Mouse (Mus musculus) stomach, embryonic 14.5 days (tissue): ENCODE measurements at regions not wholly inside any gene's neighbourhood (a gene's known extent, or its start where the extent isn't known, plus 50 kb on each side); places are given as distances from the start of the nearest gene placed in this dataset.

Experiments
- ATAC-seq: fragments of 200-750 bp; cut with Nextera tagmentation; 2 replicates; pipeline ENCODE4 v1.8.0; 2017; ENCODE audit warnings: low read depth, moderate TSS enrichment; ENCODE audit not compliant: insufficient number of reproducible peaks, insufficient read depth, low FRiP score
- H3K27ac ChIP-seq: fragments of 300-500 bp; sonication (generic); 2 replicates; pipeline ENCODE4 v1.5.1; 2014; ENCODE audit warnings: mild to moderate bottlenecking, low read length, moderate library complexity, mixed read lengths
- H3K27me3 ChIP-seq: fragments of 300-500 bp; sonication (generic); 2 replicates; pipeline ENCODE4 v1.6.1; 2014; ENCODE audit warnings: low read length, control low read depth, mixed read lengths; ENCODE audit not compliant: control insufficient read depth, insufficient read depth
- H3K36me3 ChIP-seq: fragments of 300-500 bp; sonication (generic); 2 replicates; pipeline ENCODE4 v1.6.1; 2014; ENCODE audit warnings: mild to moderate bottlenecking, control low read depth, low read length, moderate library complexity, mixed read lengths; ENCODE audit not compliant: control insufficient read depth, insufficient read depth
- H3K4me1 ChIP-seq: fragments of 300-500 bp; sonication (generic); 2 replicates; pipeline ENCODE4 v1.6.1; 2014; ENCODE audit warnings: low read length, control low read depth, mixed read lengths; ENCODE audit not compliant: control insufficient read depth, insufficient read depth
- H3K4me2 ChIP-seq: fragments of 300-500 bp; sonication (generic); replicated peaks from 2 replicates; pipeline ENCODE4 v1.6.1; 2014; ENCODE audit warnings: low read depth, low read length, control low read depth
- H3K4me3 ChIP-seq: fragments of 300-500 bp; sonication (generic); 2 replicates; pipeline ENCODE4 v1.5.1; 2014; ENCODE audit warnings: low read depth, low read length, control low read depth
- H3K9ac ChIP-seq: fragments of 300-500 bp; sonication (generic); replicated peaks from 2 replicates; pipeline ENCODE4 v1.6.1; 2014; ENCODE audit warnings: low read depth, mild to moderate bottlenecking, control low read depth, low read length, moderate library complexity, mixed read lengths
- H3K9me3 ChIP-seq: fragments of 300-500 bp; sonication (generic); 2 replicates; pipeline ENCODE4 v1.6.1; 2016; ENCODE audit warnings: low read depth, low read length, control low read depth; ENCODE audit not compliant: control insufficient read depth
- WGBS: fragments of 180-500 bp; shearing (Covaris S2); extraction: QIAGEN DNeasy Blood & Tissue Kit; methylation state at CpG from one replicate; pipeline ENCODE4 v1.1.7; 2014; 5-methylcytosine and 5-hydroxymethylcytosine counted together

DNA sequence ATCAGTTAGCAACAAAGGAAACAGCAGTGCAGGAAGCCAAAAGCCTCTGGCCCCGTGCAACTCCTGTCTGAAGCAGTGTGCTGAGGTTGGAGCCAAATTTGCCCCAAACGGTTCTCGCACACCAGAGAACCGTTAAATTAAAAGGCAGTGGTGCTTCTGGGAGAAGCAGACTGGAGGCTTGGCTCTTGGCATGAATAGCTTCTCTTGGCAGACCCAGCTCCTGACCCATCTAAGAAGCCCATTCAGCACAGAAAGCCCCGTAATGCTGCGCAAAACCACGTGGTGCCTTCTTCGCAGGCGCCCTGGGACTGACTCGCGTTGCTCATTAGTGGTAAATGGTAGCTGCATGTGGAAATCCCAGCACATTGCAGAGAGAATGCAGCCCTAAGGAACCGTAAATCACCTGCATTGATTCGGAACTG is 340.2 kb upstream of the Slc24a2 start:
- Histone ChIP-seq H3K9me3 (no peaks in the 10 kb centered on the region), H3K4me1 (no peaks in the 10 kb centered on the region), H3K27me3 (no peaks in the 10 kb centered on the region), H3K27ac (no peak overlapping the region), H3K36me3 (no peaks in the 10 kb centered on the region), H3K9ac (no peak overlapping the region), H3K4me3 (no peak overlapping the region), H3K4me2 (no peak overlapping the region)
- ATAC-seq: no peak
- WGBS: 72% methylated on average over 13 of the region's 13 CpGs

DNA sequence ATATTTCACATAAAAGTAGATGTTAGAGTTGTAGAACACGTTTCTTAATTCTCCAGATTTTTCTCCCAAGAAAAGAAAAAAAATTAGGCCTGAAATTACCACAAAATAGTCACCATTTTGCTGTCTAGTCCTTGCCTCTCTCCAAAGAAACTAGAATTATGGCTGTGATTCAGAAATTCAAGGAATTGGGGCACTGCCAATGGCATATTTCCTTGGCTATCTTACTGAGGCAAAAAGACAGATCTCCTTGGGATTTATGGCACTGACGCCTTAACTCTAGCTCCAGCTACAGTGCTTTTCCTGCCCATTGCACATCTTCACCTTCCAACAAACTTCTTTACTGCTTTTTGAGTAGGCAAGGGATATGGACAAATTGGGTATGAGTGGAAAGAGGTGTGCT is 336.3 kb upstream of the Slc24a2 start:
- H3K9me3 ChIP-seq: no peaks in the 10 kb centered on the region
- no peak overlapping the region for H3K4me2 ChIP-seq
- H3K27me3 ChIP-seq: no peaks in the 10 kb centered on the region
- H3K36me3 ChIP-seq: no peaks in the 10 kb centered on the region
- no peak overlapping the region for H3K27ac ChIP-seq
- no peak overlapping the region for H3K4me3 ChIP-seq
- no peak overlapping the region for H3K9ac ChIP-seq
- no peaks in the 10 kb centered on the region for H3K4me1 ChIP-seq
- 84% methylated on average over 2 of the region's 2 CpGs for WGBS
- ATAC-seq: no peak

DNA sequence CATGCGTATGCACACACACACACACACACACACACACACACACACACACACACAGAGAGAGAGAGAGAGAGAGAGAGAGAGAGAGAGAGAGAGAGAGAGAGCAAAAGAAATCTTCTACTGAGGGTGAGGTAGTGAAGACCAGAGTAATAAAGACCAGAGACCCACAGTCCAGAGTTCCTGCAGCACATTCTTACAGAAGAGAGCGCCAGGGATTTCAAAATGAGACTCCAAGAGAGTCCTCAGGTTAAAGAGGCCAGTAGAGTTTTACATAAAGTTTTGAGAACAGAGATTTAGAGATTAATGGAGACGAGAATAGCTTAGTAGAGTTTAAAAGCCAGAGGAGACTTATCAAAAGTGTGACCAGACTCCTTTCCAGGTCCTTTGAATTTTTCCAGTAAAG is 324.6 kb upstream of the Slc24a2 start:
- no peaks in the 10 kb centered on the region for H3K36me3 ChIP-seq
- no peaks in the 10 kb centered on the region for H3K9me3 ChIP-seq
- no peak overlapping the region for H3K9ac ChIP-seq
- H3K4me2 ChIP-seq: no peak overlapping the region
- no peak overlapping the region for H3K27ac ChIP-seq
- H3K27me3 ChIP-seq: no peaks in the 10 kb centered on the region
- no peak for ATAC-seq
- H3K4me3 ChIP-seq: no peak overlapping the region
- H3K4me1 ChIP-seq: no peaks in the 10 kb centered on the region
- WGBS: 52% methylated on average over 3 of the region's 3 CpGs
